Mouse (Mus musculus) naive thymus-derived CD4-positive, alpha-beta T cell, adult 5 months (primary cell): ENCODE results near the gene Clybl. TPM values are rescaled to one million over a fixed set of nuclear protein-coding genes. Genes with fewer than 3 reads are reported as not detected.

Source experiments
- polyA plus RNA-seq: library from polyadenylated mRNA; unstranded; fragments of 100-300 nt; shearing (Covaris generic); gene quantifications from one replicate; pipeline ENCODE4 v1.2.1, GENCODE M21; 2017

The Clybl gene
- polyA plus RNA-seq = 16.5 TPM

GRCm38 (mm10) chr14:122181078-122181814, at the start of gene Clybl:
Gene Clybl, plus strand, starts transcription at chr14:122181704.

GRCm38 (mm10) chr14:122450496-122451382, 269.2 kb downstream of the Clybl start, which contains the start of gene Gm5089:
Gene Gm5089, minus strand, starts transcription at chr14:122451115.

Other genes starting within 250 kb of the Clybl start
- gene Gpr183, start 216.5 kb upstream of the Clybl start, polyA plus RNA-seq = 252 TPM
- gene Timm8a2, start 147.0 kb upstream of the Clybl start, polyA plus RNA-seq = 0.39 TPM
- gene Tm9sf2, start 74.7 kb upstream of the Clybl start, polyA plus RNA-seq = 143 TPM